Mouse (Mus musculus): ENCODE data around the gene Gm6525.

- TF ChIP-seq POLR2A (IDR thresholded peaks at IDR 0.05; ENCODE audit: insufficient read length, low read depth) = no peak
- no peak for TF ChIP-seq MYOG (IDR thresholded peaks at IDR 0.05; ENCODE audit: control insufficient read depth in 1 of 3, insufficient read depth in 1 of 3, insufficient read length in 2 of 3, low read depth in 2 of 3)
- no peak for TF ChIP-seq USF1 (IDR thresholded peaks at IDR 0.05; ENCODE audit: low read depth)
- no peak for TF ChIP-seq POLR2AphosphoS2 (IDR thresholded peaks at IDR 0.05; ENCODE audit: insufficient read length, low read depth)
- TF ChIP-seq E2F4 (IDR thresholded peaks at IDR 0.05; ENCODE audit: insufficient read depth) = no peak
Measured at GRCm38 (mm10) chr3:84135933-84136332, 38.0 kb upstream of the Gm6525 start.

Data from myocyte (in vitro differentiated cells).